Comparison of ENCODE assay signal across 8 mouse cellular contexts in genomic region chr9:90113651-90114566, GRCm38 (mm10). TPM values are rescaled to one million over a fixed set of nuclear protein-coding genes. Genes with fewer than 3 reads are reported as not detected.
DNase-seq lines count a peak whose midpoint lies in the region; ATAC-seq and TF ChIP-seq lines count a peak whose summit lies in the region.

No protein-coding gene starts in this region.

- peaks cover 11% of the 10 kb centered on the region for H3K27me3 ChIP-seq in Patski
- 0 out of 2 replicates have a peak, but pooled peaks cover 3% of the 10 kb centered on the region for H3K27me3 ChIP-seq in hindbrain, embryonic 13.5 days

- peak overlapping the region; percentile 89 for H3K4me2 ChIP-seq in hindbrain, embryonic 13.5 days

- H3K36me3 ChIP-seq in hindbrain, embryonic 13.5 days: no peaks in the 10 kb centered on the region

- WGBS in hindbrain, embryonic 13.5 days: under 1% methylated on average over 80 of the region's 82 CpGs

- ATAC-seq in Patski: peak; percentile 84
- ATAC-seq in hindbrain, embryonic 13.5 days (ENCODE audit: low FRiP score): peak; percentile 78

- H3K4me3 ChIP-seq in hindbrain, embryonic 13.5 days: peak overlapping the region; percentile 81

- TF ChIP-seq CTCF in Patski (IDR thresholded peaks at IDR 0.05): peak; percentile 96

- DNase-seq in Patski (ENCODE audit: low read depth, low spot score): peak; percentile 66
- peak; percentile 87 to 89 for DNase-seq in cerebellum, postnatal 14 days
- peak; percentile 87 to 93 for DNase-seq in frontal cortex, postnatal 14 days (ENCODE audit: low spot score in 2 of 2)
- peak; percentile 91 for DNase-seq in layer of hippocampus, postnatal 36 days
- DNase-seq in lung, postnatal 36 days: peak; percentile 97
- peak; percentile 92 for DNase-seq in retina, postnatal 1 day
- DNase-seq in urinary bladder, adult 18-20 months (ENCODE audit: low spot score in 2 of 2): peak; percentile 84 to 90

- POLR2A ChIA-PET in Patski (lab: Charles Lee): interaction anchor here (0.8 to 1.7 kb wide), 3 partner anchors 9 to 69 kb away, joined by 3 to 5 read pairs (median 3); no protein-coding TSS in a partner anchor

- in situ Hi-C loops in Patski (cut with MboI; ENCODE audit: low pct_unique_long_range_greater_than_20kb): no loop called here

- peak overlapping the region; percentile 97 for H3K9ac ChIP-seq in hindbrain, embryonic 13.5 days

- H3K27ac ChIP-seq in hindbrain, embryonic 13.5 days: peak overlapping the region; percentile 99

- CTCF ChIA-PET in Patski (lab: Charles Lee): interaction anchor here (0.9 to 6.9 kb wide), 3 partner anchors 10 to 13 kb away, joined by 3 to 33 read pairs (median 8); no protein-coding TSS in a partner anchor

- no peaks in the 10 kb centered on the region for H3K9me3 ChIP-seq in hindbrain, embryonic 13.5 days

- peaks cover 34% of the 10 kb centered on the region for H3K4me1 ChIP-seq in hindbrain, embryonic 13.5 days (replicated peaks)

RNA-seq across cellular contexts. Expression of gene Morf4l1, which starts 0.7 kb away (rescaled TPM):
- 192 TPM for polyA plus RNA-seq in Patski (2021)
- polyA plus RNA-seq in hindbrain, embryonic 13.5 days (2015; fragmentation: Nextera tagmentation; extraction: Ambion mirVana): 546 and 556 TPM in 2 replicates
- total RNA-seq in layer of hippocampus, postnatal 36 days (2021): 100 to 1,000 TPM; 422 to 449 TPM

RNA-seq across cellular contexts. Expression of gene Adamts7, which starts 49.0 kb away (rescaled TPM):
- 7.9 TPM for polyA plus RNA-seq in Patski (2021)
- polyA plus RNA-seq in hindbrain, embryonic 13.5 days (2015; fragmentation: Nextera tagmentation; extraction: Ambion mirVana): 12.1 and 14.1 TPM in 2 replicates
- total RNA-seq in layer of hippocampus, postnatal 36 days (2021): under 1 TPM; 0.20 to 0.80 TPM

RNA-seq across cellular contexts. Expression of gene Ctsh, which starts 60.0 kb away (rescaled TPM):
- 6.5 TPM for polyA plus RNA-seq in Patski (2021)
- 17.4 and 25.4 TPM in 2 replicates for polyA plus RNA-seq in hindbrain, embryonic 13.5 days (2015; fragmentation: Nextera tagmentation; extraction: Ambion mirVana)
- total RNA-seq in layer of hippocampus, postnatal 36 days (2021): 10 to 100 TPM; 11.5 to 13.8 TPM

Comparison
In these comparisons a context has a peak if more than half of its experiments do, and no peak if none do; other contexts are left out.
1. Peak in every context shown above with its lines: DNase-seq, ATAC-seq, H3K4me3 ChIP-seq and H3K27ac ChIP-seq.